Mouse (Mus musculus) heart, embryonic 16.5 days (tissue): ENCODE measurements around the gene Ergic1. TPM values are rescaled to one million over a fixed set of nuclear protein-coding genes. Genes with fewer than 3 reads are reported as not detected.

Experiments
- ATAC-seq: fragments of 200-750 bp; cut with Nextera tagmentation; replicated peaks from 2 replicates; pipeline ENCODE4 v1.8.0; 2017; ENCODE audit warnings: moderate number of reproducible peaks; ENCODE audit not compliant: insufficient read depth, low FRiP score; ENCODE audit errors: extremely low read depth
- H3K27ac ChIP-seq: fragments of 300-500 bp; sonication (generic); 2 replicates; pipeline ENCODE4 v1.5.1; 2014; ENCODE audit warnings: mild to moderate bottlenecking, low read length, control low read depth, moderate library complexity
- H3K27me3 ChIP-seq: fragments of 300-500 bp; sonication (generic); 2 replicates; pipeline ENCODE4 v1.6.1; 2014; ENCODE audit warnings: low read length, mixed read lengths; ENCODE audit not compliant: control insufficient read depth, insufficient read depth
- H3K36me3 ChIP-seq: fragments of 300-500 bp; sonication (generic); 2 replicates; pipeline ENCODE4 v1.6.1; 2014; ENCODE audit not compliant: control insufficient read depth, insufficient read depth
- H3K4me1 ChIP-seq: fragments of 300-500 bp; sonication (generic); 2 replicates; pipeline ENCODE4 v1.6.1; 2014; ENCODE audit warnings: low read length, mixed read lengths; ENCODE audit not compliant: control insufficient read depth, insufficient read depth
- H3K4me2 ChIP-seq: fragments of 300-500 bp; sonication (generic); 2 replicates; pipeline ENCODE4 v1.6.1; 2014; ENCODE audit warnings: low read depth, mild to moderate bottlenecking, control low read depth, low read length
- H3K4me3 ChIP-seq: fragments of 300-500 bp; sonication (generic); 2 replicates; pipeline ENCODE4 v1.5.1; 2014; ENCODE audit warnings: mild to moderate bottlenecking, control low read depth, low read length
- H3K9ac ChIP-seq: fragments of 300-500 bp; sonication (generic); 2 replicates; pipeline ENCODE4 v1.6.1; 2014; ENCODE audit warnings: low read length, control low read depth
- H3K9me3 ChIP-seq: fragments of 300-500 bp; sonication (generic); replicated peaks from 2 replicates; pipeline ENCODE4 v1.6.1; 2016; ENCODE audit warnings: low read length; ENCODE audit not compliant: control insufficient read depth
- WGBS: fragments of 180-500 bp; shearing (Covaris S2); extraction: QIAGEN DNeasy Blood & Tissue Kit; methylation state at CpG from one replicate; pipeline ENCODE4 v1.1.7; 2014; 5-methylcytosine and 5-hydroxymethylcytosine counted together
- polyA plus RNA-seq: library from polyadenylated mRNA; unstranded; fragments of >200 nt; fragmentation: Nextera tagmentation; extraction: Ambion mirVana; gene quantifications from 2 replicates; pipeline ENCODE4 v1.2.1, GENCODE M21; 2015

The Ergic1 gene
- polyA plus RNA-seq, 1 experiment from 2014 or later = 84.9 TPM

DNA sequence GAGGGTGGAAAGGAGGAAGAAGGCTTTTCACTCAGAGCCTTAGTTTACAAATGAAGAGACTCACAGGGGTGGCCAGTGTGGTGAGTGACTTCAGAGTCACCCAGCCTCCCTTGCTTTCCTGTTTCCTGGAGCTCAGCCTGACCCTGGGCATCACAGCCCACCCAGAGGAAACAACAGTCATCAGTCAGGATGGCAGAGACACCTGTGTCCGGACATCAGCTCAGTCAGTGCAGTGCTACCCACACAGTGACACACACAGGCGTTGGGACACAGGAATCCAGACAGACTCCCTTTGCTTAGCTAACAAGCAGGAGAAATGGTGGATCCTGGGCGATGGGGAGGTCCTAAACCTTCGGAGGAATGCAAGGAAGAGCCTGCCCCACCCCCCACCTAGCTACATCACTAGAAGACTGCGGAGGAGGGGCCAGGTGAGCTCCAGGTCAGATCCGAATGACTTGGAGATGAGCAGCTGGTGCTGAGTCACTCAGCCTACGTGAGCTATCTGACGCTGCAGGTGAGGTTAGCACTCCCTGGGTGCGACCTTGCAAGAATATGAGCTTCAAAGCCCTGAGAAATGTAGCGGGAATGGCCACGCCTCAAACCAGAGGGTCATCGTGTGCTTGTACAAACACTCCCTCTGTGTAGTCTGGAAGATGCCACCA, 12.0 kb upstream of the Ergic1 start:
- no peak overlapping the region for H3K4me3 ChIP-seq
- no peaks in the 10 kb centered on the region for H3K36me3 ChIP-seq
- no peak overlapping the region for H3K9ac ChIP-seq
- peak overlapping the region; percentile 56 for H3K27ac ChIP-seq
- 27% methylated on average over 12 of the region's 12 CpGs for WGBS
- ATAC-seq = no peak
- no peaks in the 10 kb centered on the region for H3K9me3 ChIP-seq
- no peak overlapping the region for H3K4me2 ChIP-seq
- H3K4me1 ChIP-seq = peaks cover 23% of the 10 kb centered on the region
- H3K27me3 ChIP-seq = no peaks in the 10 kb centered on the region

DNA sequence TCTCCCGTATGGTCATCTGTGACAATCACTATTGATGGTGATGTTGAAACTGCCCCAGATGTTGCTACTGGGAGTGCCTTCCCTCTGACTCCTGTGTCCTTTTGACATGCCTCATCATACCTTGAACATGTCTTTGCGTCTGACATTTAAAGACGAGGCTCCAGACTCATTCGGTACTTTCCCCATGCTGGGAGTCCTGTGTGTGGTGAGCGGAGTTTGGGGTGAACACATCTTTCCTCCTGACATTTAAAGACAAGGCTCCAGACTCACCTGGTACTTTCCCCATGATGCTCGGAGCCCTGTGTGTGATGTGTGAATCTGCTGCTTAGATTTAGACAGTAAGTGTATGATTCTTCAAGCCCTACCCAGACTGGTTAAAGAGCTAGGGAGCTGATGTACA, 10.2 kb upstream of the Ergic1 start:
- Histone ChIP-seq H3K36me3 (no peaks in the 10 kb centered on the region), H3K4me3 (no peak overlapping the region), H3K4me2 (no peak overlapping the region), H3K4me1 (peaks cover 16% of the 10 kb centered on the region; the same call in 1 of the 2 replicates), H3K9me3 (no peaks in the 10 kb centered on the region), H3K27ac (no peak overlapping the region), H3K27me3 (no peaks in the 10 kb centered on the region), H3K9ac (no peak overlapping the region)
- ATAC-seq = no peak
- 88% methylated on average over 6 of the region's 6 CpGs for WGBS

DNA sequence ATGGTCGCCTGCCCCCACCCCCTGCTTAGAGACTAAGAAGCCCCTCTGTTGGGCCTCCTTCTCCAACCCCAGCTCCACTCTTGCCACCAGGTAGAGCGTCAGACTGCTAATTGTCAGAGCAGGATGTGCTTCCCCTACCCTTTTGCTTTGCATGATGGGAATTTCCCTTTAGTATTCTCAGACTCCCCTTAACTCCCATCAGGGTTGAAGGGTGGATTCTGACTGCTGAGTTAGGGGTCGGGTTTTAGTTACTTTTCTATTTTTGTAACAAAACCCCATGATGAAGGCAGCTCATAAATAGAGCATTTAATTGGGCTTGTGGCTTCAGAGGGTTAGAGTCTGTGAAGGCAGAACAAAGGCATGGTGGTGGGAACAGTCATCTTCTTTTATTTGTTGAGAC, 8.3 kb upstream of the Ergic1 start:
- Histone ChIP-seq H3K27ac (no peak overlapping the region), H3K36me3 (no peaks in the 10 kb centered on the region), H3K9ac (no peak overlapping the region), H3K4me2 (no peak overlapping the region), H3K27me3 (no peaks in the 10 kb centered on the region), H3K4me3 (no peak overlapping the region), H3K4me1 (peaks cover 16% of the 10 kb centered on the region; the same call in 1 of the 2 replicates), H3K9me3 (no peaks in the 10 kb centered on the region)
- WGBS = 68% methylated on average over 3 of the region's 3 CpGs
- no peak for ATAC-seq

DNA sequence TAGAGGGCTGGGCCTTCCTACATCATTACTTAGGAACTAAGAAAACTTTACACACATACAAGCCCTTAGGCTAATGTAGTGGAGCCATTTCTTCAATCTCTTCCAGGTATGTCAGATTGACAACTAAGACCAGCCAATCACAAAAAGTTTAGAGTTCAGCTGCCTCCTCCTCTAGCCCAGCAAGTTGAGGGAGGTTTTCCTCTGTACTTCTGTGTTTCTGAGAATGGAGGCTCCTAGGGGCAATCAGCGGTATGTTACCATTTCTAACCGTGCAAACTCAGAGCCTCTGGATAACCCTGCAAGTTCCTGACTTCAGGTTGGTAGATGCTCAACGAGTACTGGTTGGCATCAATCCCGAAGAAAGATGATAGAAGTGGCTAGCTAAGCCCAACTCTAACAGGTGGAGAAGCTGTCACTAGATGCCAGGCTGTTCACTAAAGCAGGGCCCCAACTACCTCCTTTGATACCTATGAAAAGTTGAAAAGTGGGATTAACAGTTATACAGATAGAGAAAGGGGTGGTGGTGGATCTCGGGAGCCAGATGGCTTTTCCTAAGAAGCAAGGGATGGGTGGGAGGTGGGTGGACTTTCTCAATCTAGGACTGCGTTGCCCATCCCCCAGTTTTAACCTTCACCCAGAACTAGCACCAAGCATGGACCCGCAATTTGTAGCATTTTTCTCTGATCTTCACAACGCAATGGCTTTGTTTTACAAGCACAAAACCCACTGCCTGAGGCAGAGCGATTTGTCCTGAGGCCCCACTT, 581 bp upstream of the Ergic1 start:
- Histone ChIP-seq H3K27me3 (no peaks in the 10 kb centered on the region), H3K4me1 (peaks cover 21% of the 10 kb centered on the region), H3K4me2 (peak overlapping the region; percentile 85), H3K9ac (peak overlapping the region; percentile 75), H3K4me3 (peak overlapping the region; percentile 89), H3K36me3 (peaks cover 17% of the 10 kb centered on the region), H3K9me3 (no peaks in the 10 kb centered on the region), H3K27ac (peak overlapping the region; percentile 78)
- WGBS = 33% methylated on average over 9 of the region's 9 CpGs
- ATAC-seq = no peak

DNA sequence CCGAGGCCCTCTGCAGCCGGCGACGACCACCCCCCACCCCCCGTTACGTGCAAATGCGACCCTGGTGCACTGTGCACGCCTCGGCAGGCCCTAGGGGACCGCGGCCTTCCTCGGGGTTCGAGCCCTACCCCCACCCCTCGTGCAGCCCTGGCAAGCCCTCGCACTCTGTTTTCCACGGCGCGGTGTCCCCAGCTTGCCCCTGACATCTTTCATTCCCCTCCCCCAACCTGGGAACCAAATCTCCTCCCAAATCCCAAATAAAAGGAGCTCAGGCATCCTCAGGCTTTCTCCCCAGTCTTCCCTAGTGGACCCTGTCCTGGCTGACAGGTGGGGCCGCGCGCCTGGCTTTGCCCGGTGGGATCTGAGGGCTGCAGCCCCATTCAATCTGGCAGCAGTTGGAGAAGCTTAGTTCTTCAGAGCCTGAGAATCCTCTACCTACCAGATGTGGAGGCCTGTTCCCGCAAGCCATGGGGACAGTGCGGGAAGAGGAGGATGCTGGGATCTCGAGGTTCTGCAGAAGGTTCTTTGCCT, 427 bp downstream of the Ergic1 start, which contains the start of gene Dusp1:
Gene Dusp1, minus strand, starts transcription at position 478 of the 531 bp plus-strand sequence.
- WGBS = under 1% methylated on average over 25 of the region's 25 CpGs
- no peaks in the 10 kb centered on the region; the same call in 1 of the 2 replicates for H3K9me3 ChIP-seq
- H3K36me3 ChIP-seq = peaks cover 22% of the 10 kb centered on the region
- H3K4me3 ChIP-seq = peak within 1 kb of the TSS; percentile 89
- no peaks in the 10 kb centered on the region for H3K27me3 ChIP-seq
- peak; percentile 30 for ATAC-seq
- H3K4me1 ChIP-seq = peaks cover 21% of the 10 kb centered on the region
- H3K9ac ChIP-seq = peak within 1 kb of the TSS; percentile 75
- peak within 1 kb of the TSS; percentile 85 for H3K4me2 ChIP-seq
- H3K27ac ChIP-seq = peak within 1 kb of the TSS; percentile 78

DNA sequence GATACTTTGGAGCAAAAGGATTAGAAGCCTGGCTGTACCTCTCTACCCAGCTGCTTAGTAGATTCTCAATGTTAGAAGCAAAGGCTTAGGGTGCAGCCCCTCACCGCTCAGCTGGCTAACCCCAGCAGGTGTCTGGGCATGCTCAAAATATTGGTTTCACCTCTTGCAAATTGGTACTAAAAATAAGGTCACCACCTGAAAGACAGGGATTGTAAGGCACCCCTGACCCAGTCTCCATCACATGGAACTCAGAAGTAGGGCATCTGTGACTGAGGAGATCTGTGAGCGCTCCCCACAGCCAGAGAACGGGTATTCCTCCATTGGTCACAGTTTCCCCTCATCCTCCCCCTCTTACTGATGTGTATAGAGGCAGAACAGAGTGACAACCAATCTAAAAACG, 1.0 kb downstream of the Ergic1 start:
- H3K9ac ChIP-seq = peak overlapping the region; percentile 75
- ATAC-seq = no peak
- H3K27ac ChIP-seq = peak overlapping the region; percentile 38; the same call in 1 of the 2 replicates
- no peaks in the 10 kb centered on the region for H3K27me3 ChIP-seq
- peaks cover 23% of the 10 kb centered on the region for H3K36me3 ChIP-seq
- WGBS = 63% methylated on average over 4 of the region's 4 CpGs
- H3K4me1 ChIP-seq = peaks cover 21% of the 10 kb centered on the region
- H3K4me3 ChIP-seq = peak overlapping the region; percentile 89
- H3K9me3 ChIP-seq = no peaks in the 10 kb centered on the region; the same call in 1 of the 2 replicates
- peak overlapping the region; percentile 85 for H3K4me2 ChIP-seq

DNA sequence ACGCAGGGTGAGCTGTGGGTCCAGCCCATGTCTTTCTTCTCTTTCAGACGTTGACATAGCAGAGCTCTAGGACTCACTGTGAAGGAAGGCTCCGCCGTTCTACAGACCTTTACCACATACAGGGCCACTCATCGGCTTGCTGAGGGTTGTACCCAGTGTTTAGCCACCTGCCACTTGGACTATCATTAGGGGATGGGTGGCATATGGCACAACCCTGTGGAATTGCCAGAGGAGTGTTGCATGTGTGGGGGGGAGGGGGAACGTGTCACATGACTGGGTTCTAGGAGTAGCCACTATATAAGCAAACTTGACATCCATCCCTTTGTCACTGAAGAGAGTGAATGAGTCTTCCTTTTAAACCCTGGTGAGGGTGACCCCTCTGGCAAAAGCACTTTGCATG, 2.2 kb downstream of the Ergic1 start:
- Histone ChIP-seq H3K36me3 (peaks cover 27% of the 10 kb centered on the region), H3K4me3 (no peak overlapping the region), H3K4me1 (peaks cover 21% of the 10 kb centered on the region), H3K27ac (no peak overlapping the region), H3K27me3 (no peaks in the 10 kb centered on the region), H3K9me3 (no peaks in the 10 kb centered on the region; the same call in 1 of the 2 replicates), H3K9ac (no peak overlapping the region), H3K4me2 (no peak overlapping the region)
- no peak for ATAC-seq
- 83% methylated on average over 6 of the region's 6 CpGs for WGBS

DNA sequence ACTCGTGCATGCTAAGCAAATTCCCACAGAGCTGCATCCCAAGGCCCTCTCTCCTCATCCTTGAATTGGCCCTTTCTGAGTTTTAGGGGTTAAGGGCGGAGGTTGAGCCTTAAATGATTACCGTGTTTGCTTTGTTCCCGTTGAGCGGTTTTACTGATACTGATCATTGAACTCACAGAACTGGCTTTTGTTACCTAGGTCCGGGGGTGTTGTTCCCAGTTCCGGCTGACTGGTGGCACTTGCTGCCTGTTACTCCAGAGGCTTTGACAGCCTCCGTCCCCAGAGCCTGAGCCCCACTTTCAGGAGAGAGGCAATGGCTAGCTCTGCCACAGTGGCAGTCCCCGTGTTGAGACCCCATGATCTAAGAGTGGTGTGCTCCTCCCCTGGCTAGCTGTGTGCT, 3.1 kb downstream of the Ergic1 start:
- no peak overlapping the region for H3K4me3 ChIP-seq
- H3K9ac ChIP-seq = no peak overlapping the region
- H3K4me2 ChIP-seq = no peak overlapping the region
- no peaks in the 10 kb centered on the region; the same call in 1 of the 2 replicates for H3K9me3 ChIP-seq
- H3K4me1 ChIP-seq = peaks cover 21% of the 10 kb centered on the region
- WGBS = 72% methylated on average over 9 of the region's 9 CpGs
- peaks cover 31% of the 10 kb centered on the region for H3K36me3 ChIP-seq
- H3K27ac ChIP-seq = no peak overlapping the region
- no peaks in the 10 kb centered on the region for H3K27me3 ChIP-seq
- no peak for ATAC-seq
